Mouse (Mus musculus): ENCODE results near the gene Galntl6.
"Not testable (repeated sequence)": the region's sequence is repeated elsewhere in the genome, so short reads cannot be mapped to it uniquely, and the experiment has no call there.

Gene Galntl6

DNA sequence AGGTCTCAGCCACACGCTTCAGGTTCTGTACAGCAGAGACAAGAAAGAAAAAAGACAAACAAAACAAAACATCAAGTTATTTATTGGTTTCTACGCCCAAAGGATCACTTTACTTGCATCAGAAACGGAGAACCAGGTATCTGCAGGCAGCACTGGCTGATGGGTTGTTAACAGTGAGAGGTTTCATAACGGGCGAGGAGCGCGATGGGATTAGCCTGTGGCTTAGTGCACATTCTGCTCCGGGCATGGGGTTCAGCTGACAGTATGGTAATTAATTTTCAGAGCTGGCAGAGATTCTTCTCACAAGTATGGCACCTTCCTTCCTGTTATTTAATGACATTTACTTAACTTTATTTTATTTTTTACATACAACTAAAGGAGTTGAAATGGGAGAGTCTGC, 1075.1 kb downstream of the Galntl6 start:
- no peak for DNase-seq

DNA sequence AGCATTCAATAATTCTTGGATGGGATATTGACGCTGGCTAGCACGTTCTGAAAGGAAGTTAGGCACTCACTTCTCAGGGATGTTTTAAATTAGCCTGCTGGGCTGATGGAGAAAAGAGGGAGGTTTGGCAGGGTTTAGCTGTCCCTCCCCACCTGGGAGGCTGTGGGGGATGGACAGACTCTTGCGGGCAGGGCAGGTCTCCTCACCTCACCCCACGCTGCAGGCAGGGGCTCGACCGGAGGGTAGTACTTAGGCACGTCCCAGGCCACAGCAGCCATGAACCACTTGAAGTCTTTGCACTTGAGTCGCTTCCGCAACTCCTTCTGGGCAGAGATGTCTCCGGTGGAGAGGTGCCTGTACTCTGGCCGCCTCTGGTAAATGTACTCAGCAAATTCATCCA, 1075.5 kb downstream of the Galntl6 start:
- no peak for DNase-seq

DNA sequence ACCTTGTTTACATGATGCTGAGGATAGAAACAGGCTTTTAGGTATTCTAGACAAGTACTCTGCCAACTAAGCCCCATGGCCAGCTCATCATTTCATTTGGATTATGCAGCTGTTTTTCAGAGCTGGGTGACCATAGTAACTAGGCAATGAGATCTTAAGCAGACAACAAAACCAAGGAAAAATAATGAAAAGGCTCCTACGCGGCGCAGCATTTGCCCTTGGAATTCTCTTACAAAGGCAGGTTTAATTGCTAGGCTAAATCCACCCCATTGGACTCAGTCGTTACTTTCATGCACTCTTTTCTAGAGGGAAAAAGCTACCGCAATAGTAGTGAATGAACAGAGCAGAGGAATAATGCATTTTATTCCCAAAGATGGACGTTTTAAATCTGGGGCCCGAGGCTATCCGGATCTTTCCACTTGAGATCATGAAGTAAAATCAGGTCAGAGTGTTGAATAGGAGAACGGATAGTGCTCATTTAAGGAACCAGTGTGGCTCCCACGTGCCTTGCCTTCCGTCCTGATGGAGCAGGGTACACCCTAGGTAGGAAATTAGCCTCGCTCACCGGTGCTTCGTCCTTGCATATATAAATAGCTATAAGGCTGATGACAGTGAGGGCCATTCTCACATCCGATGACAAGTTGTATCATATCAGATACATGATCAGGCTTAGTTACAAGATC, 1076.1 kb downstream of the Galntl6 start:
- no peak for DNase-seq

DNA sequence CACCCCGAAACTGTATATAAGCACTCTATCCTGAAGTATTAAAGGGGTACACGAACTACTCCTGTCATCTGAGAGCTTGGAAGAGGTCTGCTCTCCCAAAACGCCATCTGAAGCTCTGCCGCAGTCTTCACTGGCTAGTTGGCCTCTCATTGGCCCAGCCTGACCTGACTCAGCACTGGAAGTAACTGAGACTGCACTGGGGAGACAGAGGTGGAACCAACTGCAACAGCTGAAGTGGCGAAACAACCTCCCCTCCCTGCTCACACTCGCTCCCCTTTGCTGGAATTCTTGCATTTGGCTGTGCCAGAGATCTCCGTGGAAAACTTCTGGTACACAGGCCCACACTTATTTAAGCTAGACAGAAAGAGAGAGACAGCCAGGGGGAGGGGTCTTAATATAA, 1089.3 kb downstream of the Galntl6 start:
- DNase-seq: no peak

DNA sequence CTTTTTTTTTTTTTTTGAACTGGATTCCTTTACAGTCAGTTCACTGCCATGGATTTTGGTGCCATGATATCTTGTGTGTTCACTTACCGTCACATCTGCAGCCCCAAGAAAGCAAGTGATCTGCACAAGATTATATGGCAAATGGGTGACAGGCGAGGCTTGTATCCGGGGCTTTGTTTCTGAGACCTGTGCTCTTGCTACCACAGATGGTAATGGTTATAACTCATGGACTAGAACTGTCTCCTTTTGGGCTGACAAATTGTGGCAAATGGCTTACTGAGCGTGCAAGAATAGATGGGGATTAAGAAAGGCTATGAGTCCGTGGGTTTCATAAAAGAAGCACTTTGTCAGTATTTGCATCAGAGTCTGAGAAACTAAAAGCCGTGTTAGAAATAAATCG, 1096.4 kb downstream of the Galntl6 start:
- no peak for DNase-seq

GRCm38 (mm10) chr8:57807060-57807459, 1105.4 kb downstream of the Galntl6 start:
- DNase-seq: peak; percentile 41

GRCm38 (mm10) chr8:57805094-57805493, 1107.3 kb downstream of the Galntl6 start:
- no peak for DNase-seq

GRCm38 (mm10) chr8:57803821-57804220, 1108.6 kb downstream of the Galntl6 start:
- no peak for DNase-seq

DNA sequence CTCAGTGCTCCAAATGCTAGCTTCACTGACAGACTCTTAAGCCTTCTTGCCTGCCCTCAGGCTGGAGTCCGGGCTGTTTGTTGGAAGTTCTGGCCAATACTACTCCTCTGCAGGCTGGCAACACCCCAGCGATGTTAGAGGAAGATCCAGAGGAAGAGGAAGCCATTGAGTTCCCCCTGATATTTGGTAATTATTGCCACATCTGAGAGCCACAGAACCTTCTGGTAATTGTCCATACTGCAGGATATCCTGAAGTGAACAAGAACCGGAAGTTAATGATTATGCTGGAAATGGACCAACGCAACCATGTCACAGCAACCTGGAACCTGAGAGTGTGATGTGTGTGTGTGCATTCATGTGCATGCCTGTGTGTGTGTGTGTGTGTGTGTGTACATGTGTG, 1111.2 kb downstream of the Galntl6 start:
- peak; percentile 93 for DNase-seq

- peak; percentile 90 for DNase-seq
These were observed 1112.1 kb downstream of the Galntl6 start for GRCm38 (mm10) chr8:57800327-57800726.

DNA sequence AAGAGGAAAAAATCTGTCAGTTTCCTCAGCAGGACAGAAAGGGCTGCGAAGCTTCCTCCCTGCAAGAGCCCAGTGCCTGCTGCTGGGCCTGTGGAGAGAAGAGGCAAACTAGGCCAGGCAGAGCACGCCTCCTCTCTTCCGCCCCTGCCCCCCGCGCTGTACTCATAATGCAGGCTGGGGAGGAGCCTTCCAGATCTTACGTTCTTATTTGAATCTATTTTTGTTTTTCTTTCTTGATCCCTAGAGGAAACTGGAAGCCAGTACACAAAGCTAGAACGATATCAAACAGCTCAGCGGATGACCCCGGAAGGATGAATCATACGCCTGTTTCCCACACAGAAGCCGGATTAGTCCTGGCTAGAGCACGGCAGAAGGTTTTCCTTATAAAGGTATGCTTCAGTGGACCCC, 1112.6 kb downstream of the Galntl6 start:
- DNase-seq: peak; percentile 97

DNA sequence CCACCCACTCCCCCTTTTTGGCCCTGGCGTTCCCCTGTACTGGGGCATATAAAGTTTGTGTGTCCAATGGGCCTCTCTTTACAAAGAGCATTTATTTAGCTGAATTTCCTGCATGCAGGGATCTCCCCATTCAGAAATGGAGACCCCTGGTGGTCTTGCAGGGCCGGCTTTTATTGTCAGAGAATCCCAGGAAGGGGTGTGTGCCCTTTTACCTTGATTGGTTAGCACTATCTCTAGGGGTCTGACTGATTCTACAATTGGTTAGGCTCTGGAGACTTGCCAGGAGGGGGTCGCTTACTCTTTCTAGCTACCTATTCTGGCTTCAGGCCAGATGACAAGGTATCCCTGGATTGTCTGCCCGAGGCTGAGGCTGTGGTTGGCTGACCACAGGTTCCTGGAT, 1119.0 kb downstream of the Galntl6 start:
- DNase-seq: no peak

- no peak for DNase-seq
These were observed 1120.2 kb downstream of the Galntl6 start for GRCm38 (mm10) chr8:57792246-57792645.

DNA sequence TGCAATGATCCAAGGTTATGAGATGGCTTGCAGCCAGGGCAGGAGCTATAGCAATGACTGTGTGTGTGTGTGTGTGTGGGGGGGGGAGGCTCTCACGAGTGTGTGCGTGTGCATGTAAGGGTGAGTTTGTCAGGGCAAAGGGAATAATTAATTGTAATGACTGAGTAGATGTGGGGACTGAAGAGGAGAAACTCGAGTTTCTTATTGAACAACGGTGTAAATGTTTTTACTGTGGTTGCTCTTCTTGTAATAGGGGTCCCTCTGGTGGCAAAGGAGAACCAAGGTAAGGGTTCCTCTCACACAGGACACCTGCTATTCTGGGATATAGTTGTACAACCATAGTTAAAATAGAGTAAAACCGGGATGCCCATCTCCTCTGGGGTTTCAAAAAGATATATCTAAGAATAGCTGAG, 1121.1 kb downstream of the Galntl6 start:
- DNase-seq: no peak

DNA sequence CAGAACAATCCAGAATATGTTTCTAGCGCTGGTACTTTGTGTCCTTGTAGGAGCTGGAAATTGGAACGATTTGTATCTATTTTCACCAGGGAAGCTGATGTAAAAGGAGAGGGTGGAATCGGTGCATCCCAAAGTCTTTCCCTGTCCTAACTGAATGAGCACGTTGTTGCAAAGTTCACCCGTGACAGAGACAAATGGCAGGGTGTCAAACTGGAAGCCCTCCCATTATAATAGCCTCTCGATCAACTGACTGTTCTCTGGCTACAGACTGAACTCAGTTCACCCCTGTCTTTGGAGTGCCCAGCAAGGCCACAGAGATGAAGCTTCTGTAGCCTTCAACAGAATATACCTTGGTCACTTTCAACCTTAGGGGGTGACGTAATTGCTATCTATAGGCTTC, 1132.9 kb downstream of the Galntl6 start:
- no peak for DNase-seq

DNA sequence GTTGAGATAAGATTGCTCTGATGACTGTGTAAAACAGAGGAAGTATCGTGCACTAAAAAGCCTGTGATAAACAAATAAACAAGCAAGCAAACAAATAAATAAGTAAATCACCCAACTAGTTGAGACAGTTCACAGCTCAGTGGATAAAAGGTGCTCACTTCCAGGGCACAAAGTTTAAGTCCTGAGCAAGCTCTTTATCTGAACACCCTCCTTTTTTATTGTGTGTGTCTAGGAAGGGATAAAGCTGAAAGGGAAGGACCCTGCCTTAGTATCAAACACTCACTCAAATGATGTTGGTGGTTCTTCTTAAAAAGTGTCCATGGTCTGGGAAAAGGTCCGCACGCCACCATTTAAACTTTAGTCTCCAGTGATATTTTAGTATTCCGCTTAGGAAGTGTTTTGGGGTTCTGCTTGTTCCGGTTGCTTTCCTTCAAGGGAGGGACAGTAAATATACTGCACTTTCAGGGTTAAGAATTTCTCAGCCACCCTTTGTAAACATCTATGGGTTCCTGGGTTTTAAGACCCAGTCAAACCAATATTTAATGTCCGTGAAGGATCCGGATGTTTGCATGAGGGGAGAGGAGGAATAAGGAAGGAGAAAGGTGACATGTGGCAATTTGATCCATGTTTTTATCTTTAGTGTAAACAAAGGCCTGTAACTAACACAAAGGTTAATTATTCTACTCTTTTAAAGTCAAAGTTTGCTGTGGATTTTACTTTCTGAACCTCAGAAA, 1134.3 kb downstream of the Galntl6 start:
- no peak for DNase-seq

DNA sequence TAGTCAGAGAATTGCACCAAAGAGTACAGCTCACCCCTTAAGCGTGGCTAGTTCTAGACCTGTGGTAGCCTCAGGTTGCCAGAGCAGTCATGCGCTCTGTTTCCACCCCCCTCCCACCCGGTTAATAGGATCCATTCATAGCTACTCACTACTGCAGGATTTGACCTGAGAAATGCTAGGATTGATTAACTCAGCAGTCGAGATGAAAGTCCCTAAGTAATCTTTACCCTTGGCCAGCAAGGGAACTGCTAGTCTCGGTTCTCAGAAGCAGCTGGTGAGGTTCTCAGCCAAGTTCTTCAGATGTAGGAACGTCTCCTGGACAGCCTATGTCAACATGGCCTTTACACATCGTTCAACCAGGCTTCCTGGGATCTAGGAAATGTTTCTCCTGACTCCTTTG, 1135.7 kb downstream of the Galntl6 start:
- DNase-seq: no peak

GRCm38 (mm10) chr8:57772732-57773265, 1139.6 kb downstream of the Galntl6 start:
- DNase-seq: no peak

- no peak for DNase-seq
These were observed 1144.9 kb downstream of the Galntl6 start for GRCm38 (mm10) chr8:57767541-57767940.

GRCm38 (mm10) chr8:57766471-57767065, 1145.9 kb downstream of the Galntl6 start:
- DNase-seq: no peak

GRCm38 (mm10) chr8:57765726-57766351, 1146.6 kb downstream of the Galntl6 start:
- no peak for DNase-seq

- no peak for DNase-seq
These were observed 1147.2 kb downstream of the Galntl6 start for GRCm38 (mm10) chr8:57765192-57765591.

DNA sequence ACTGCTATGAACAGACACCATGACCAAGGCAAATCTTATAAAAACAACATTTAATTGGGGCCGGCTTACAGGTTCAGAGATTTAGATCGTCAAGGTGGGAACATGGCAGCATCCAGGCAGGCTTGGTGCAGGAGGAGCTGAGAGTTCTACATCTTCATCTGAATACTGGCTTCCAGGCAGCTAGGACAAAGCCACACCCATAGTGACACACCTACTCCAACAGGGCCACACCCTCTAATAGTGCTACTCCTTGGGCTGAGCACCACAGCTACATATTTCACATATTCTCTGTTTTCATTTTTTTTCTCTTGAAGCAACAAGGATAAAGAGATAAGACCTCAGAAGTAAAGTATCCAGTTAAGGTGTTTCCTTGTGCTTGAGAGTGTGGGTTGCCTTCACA, 1149.8 kb downstream of the Galntl6 start:
- not testable (repeated sequence) for DNase-seq

Measured in heart, adult 11 months (tissue).